Mouse (Mus musculus) cerebellum, adult 2 months (tissue): ENCODE data around the gene Srsf3. TPM values are rescaled to one million over a fixed set of nuclear protein-coding genes. Genes with fewer than 3 reads are reported as not detected.

Experiments used
- DNase-seq, 2 experiments: peaks; one replicate each; pipeline ENCODE4 v3.0.0; 2021
- H3K27ac ChIP-seq: fragments of 200-500 bp; 2 replicates; pipeline ENCODE4 v1.5.1; 2012; ENCODE audit warnings: low read length, control low read depth, inconsistent platforms; ENCODE audit not compliant: insufficient read depth
- H3K27me3 ChIP-seq: fragments of 200-500 bp; 2 replicates; pipeline ENCODE4 v1.6.1; 2012; ENCODE audit warnings: inconsistent platforms, mild to moderate bottlenecking, low read length, moderate library complexity; ENCODE audit not compliant: control insufficient read depth, insufficient read depth
- H3K4me1 ChIP-seq: fragments of 200-500 bp; 2 replicates; pipeline ENCODE4 v1.6.1; 2011; ENCODE audit warnings: low read length; ENCODE audit not compliant: control insufficient read depth, insufficient read depth
- H3K4me3 ChIP-seq: fragments of 200-500 bp; replicated peaks from 2 replicates; pipeline ENCODE3; 2011; ENCODE audit warnings: mild to moderate bottlenecking, low read depth, low read length, control low read depth; ENCODE audit not compliant: insufficient read depth
- CTCF ChIP-seq: fragments of 200-500 bp; IDR thresholded peaks from 2 replicates; pipeline ENCODE4 v1.5.1; 2011; ENCODE audit warnings: low read depth, mild to moderate bottlenecking, control low read depth, low read length, moderate library complexity, borderline replicate concordance; ENCODE audit not compliant: insufficient read depth
- POLR2A ChIP-seq: fragments of 200-500 bp; IDR thresholded peaks from 2 replicates; pipeline ENCODE4 v1.6.1; 2011; ENCODE audit warnings: low read length, control low read depth, borderline replicate concordance; ENCODE audit not compliant: insufficient read depth
- WGBS: fragments of 180-500 bp; shearing (Covaris S2); methylation state at CpG from one replicate; pipeline ENCODE4 v1.1.7; 2018; 5-methylcytosine and 5-hydroxymethylcytosine counted together
- polyA plus RNA-seq: library from polyadenylated mRNA; depleted of rRNA; stranded (reverse); fragments of >200 nt; gene quantifications from 2 replicates; pipeline ENCODE4 v1.2.3, GENCODE M21; 2012

Srsf3 gene
- polyA plus RNA-seq, 1 experiment = 129 TPM

- DNase-seq = no peak
- H3K4me1 ChIP-seq = peaks cover 20% of the 10 kb centered on the region
- no peak overlapping the region for H3K27ac ChIP-seq
- 77% methylated on average over 3 of the region's 3 CpGs for WGBS
- H3K27me3 ChIP-seq = no peaks in the 10 kb centered on the region
- no peak overlapping the region for H3K4me3 ChIP-seq
- TF ChIP-seq POLR2A (no peak), CTCF (no peak)
Observed at GRCm38 (mm10) chr17:29043583-29043982, 11.2 kb downstream of the Srsf3 start.

GRCm38 (mm10) chr17:29044146-29044924 lies 11.9 kb downstream of the Srsf3 start:
- Histone ChIP-seq H3K4me1 (peaks cover 25% of the 10 kb centered on the region), H3K4me3 (no peak overlapping the region), H3K27ac (no peak overlapping the region), H3K27me3 (no peaks in the 10 kb centered on the region)
- TF ChIP-seq POLR2A = no peak
- TF ChIP-seq CTCF = no peak
- no peak for DNase-seq
- WGBS = 69% methylated on average over 6 of the region's 6 CpGs

GRCm38 (mm10) chr17:29044925-29045319 lies 12.5 kb downstream of the Srsf3 start:
- no peak for TF ChIP-seq POLR2A
- TF ChIP-seq CTCF = peak; percentile 48; the same call in 1 of the 2 replicates
- no peaks in the 10 kb centered on the region for H3K27me3 ChIP-seq
- no peak overlapping the region for H3K4me3 ChIP-seq
- peaks cover 28% of the 10 kb centered on the region for H3K4me1 ChIP-seq
- no peak overlapping the region for H3K27ac ChIP-seq
- WGBS = 14% methylated on average over 1 of the region's 1 CpGs
- DNase-seq = no peak

- 18% methylated on average over 12 of the region's 12 CpGs for WGBS
- peaks cover 32% of the 10 kb centered on the region for H3K4me1 ChIP-seq
- TF ChIP-seq POLR2A = no peak
- TF ChIP-seq CTCF = no peak
- DNase-seq = peak; percentile 81 to 86
- no peak overlapping the region for H3K4me3 ChIP-seq
- no peaks in the 10 kb centered on the region for H3K27me3 ChIP-seq
- H3K27ac ChIP-seq = peak overlapping the region; percentile 82
Observed at GRCm38 (mm10) chr17:29045741-29046530, 13.5 kb downstream of the Srsf3 start.

GRCm38 (mm10) chr17:29046863-29047262 lies 14.4 kb downstream of the Srsf3 start:
- 85% methylated on average over 3 of the region's 3 CpGs for WGBS
- Histone ChIP-seq H3K4me3 (no peak overlapping the region), H3K27ac (no peak overlapping the region), H3K27me3 (no peaks in the 10 kb centered on the region), H3K4me1 (peaks cover 35% of the 10 kb centered on the region)
- no peak for TF ChIP-seq POLR2A
- TF ChIP-seq CTCF = no peak
- DNase-seq = no peak

GRCm38 (mm10) chr17:29047697-29048514 lies 15.5 kb downstream of the Srsf3 start:
- Histone ChIP-seq H3K4me1 (peaks cover 36% of the 10 kb centered on the region), H3K27ac (no peak overlapping the region), H3K4me3 (no peak overlapping the region), H3K27me3 (no peaks in the 10 kb centered on the region)
- TF ChIP-seq CTCF (no peak), POLR2A (no peak)
- WGBS = 70% methylated on average over 3 of the region's 3 CpGs
- no peak for DNase-seq

- no peak overlapping the region; the same call in 1 of the 2 replicates for H3K27ac ChIP-seq
- TF ChIP-seq CTCF = peak; percentile 89
- TF ChIP-seq POLR2A = no peak
Observed at GRCm38 (mm10) chr17:29048748-29049507, 16.5 kb downstream of the Srsf3 start.

More at GRCm38 (mm10) chr17:29048748-29049507, 16.5 kb downstream of the Srsf3 start:
- 6% methylated on average over 13 of the region's 13 CpGs for WGBS
- peaks cover 40% of the 10 kb centered on the region for H3K4me1 ChIP-seq
- no peak overlapping the region for H3K4me3 ChIP-seq
- DNase-seq = peak; percentile 87 to 93
- H3K27me3 ChIP-seq = no peaks in the 10 kb centered on the region
